Mouse (Mus musculus) lung, embryonic 15.5 days (tissue): ENCODE measurements around the gene Cdh24. TPM values are rescaled to one million over a fixed set of nuclear protein-coding genes. Genes with fewer than 3 reads are reported as not detected.
A peak's percentile ranks its signal among the peaks of the same experiment; 100 is the strongest.

Experiments
- ATAC-seq: fragments of 200-750 bp; cut with Nextera tagmentation; 2 replicates; pipeline ENCODE4 v1.8.0; 2017; ENCODE audit warnings: moderate number of reproducible peaks, borderline replicate concordance; ENCODE audit not compliant: low FRiP score, low TSS enrichment; ENCODE audit errors: extremely low read depth
- H3K27ac ChIP-seq: fragments of 300-500 bp; sonication (generic); 2 replicates; pipeline ENCODE4 v1.5.1; 2015; ENCODE audit warnings: moderate library complexity, mild to moderate bottlenecking, inconsistent platforms
- H3K27me3 ChIP-seq: fragments of 300-500 bp; sonication (generic); 2 replicates; pipeline ENCODE4 v1.6.1; 2015; ENCODE audit warnings: inconsistent platforms
- H3K36me3 ChIP-seq: fragments of 300-500 bp; sonication (generic); 2 replicates; pipeline ENCODE4 v1.6.1; 2015; ENCODE audit warnings: inconsistent platforms
- H3K4me1 ChIP-seq: fragments of 300-500 bp; sonication (generic); 2 replicates; pipeline ENCODE4 v1.6.1; 2015; ENCODE audit warnings: inconsistent platforms
- H3K4me2 ChIP-seq: fragments of 300-500 bp; sonication (generic); 2 replicates; pipeline ENCODE4 v1.6.1; 2015; ENCODE audit warnings: inconsistent platforms, mild to moderate bottlenecking, moderate library complexity
- H3K4me3 ChIP-seq: fragments of 300-500 bp; sonication (generic); 2 replicates; pipeline ENCODE4 v1.5.1; 2015; ENCODE audit warnings: mild to moderate bottlenecking, inconsistent platforms
- H3K9ac ChIP-seq: fragments of 300-500 bp; sonication (generic); 2 replicates; pipeline ENCODE4 v1.6.1; 2015; ENCODE audit warnings: inconsistent platforms
- H3K9me3 ChIP-seq: fragments of 300-500 bp; sonication (generic); 2 replicates; pipeline ENCODE4 v1.6.1; 2016; ENCODE audit warnings: inconsistent platforms
- WGBS: fragments of 180-500 bp; shearing (Covaris S2); methylation state at CpG from one replicate; pipeline ENCODE4 v1.1.7; 2015; 5-methylcytosine and 5-hydroxymethylcytosine counted together
- polyA plus RNA-seq: library from polyadenylated mRNA; unstranded; fragments of >200 nt; fragmentation: Nextera tagmentation; extraction: Ambion mirVana; gene quantifications from 2 replicates; pipeline ENCODE4 v1.2.1, GENCODE M21; 2015

Cdh24 gene
- polyA plus RNA-seq, 1 experiment from 2014 or later: 4.2 TPM

DNA sequence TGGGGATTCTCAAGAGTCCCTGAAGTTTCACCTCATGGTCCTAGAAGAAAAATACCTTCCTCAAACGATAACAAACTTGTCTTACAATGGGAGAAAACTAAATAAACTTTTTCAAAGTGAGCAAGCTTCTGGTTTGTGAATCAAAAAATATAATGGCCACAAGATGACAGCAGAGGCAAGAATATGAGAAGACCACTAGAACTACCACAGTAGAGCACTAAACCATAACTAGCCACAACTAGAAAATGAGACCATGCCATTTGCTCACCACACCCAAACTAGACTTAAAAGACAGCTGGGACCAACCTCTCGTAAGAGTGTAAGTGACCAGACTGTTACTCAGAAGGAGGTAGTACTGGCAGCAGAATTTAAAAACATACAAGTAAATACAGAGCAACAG is 18.8 kb upstream of the Cdh24 start:
- H3K4me2 ChIP-seq: no peak overlapping the region
- no peak for ATAC-seq
- 80% methylated on average over 2 of the region's 2 CpGs for WGBS
- no peaks in the 10 kb centered on the region for H3K9me3 ChIP-seq
- peaks cover 96% of the 10 kb centered on the region for H3K36me3 ChIP-seq
- H3K27me3 ChIP-seq: no peaks in the 10 kb centered on the region
- H3K27ac ChIP-seq: no peak overlapping the region
- no peak overlapping the region for H3K4me3 ChIP-seq
- H3K9ac ChIP-seq: no peak overlapping the region
- H3K4me1 ChIP-seq: no peaks in the 10 kb centered on the region

DNA sequence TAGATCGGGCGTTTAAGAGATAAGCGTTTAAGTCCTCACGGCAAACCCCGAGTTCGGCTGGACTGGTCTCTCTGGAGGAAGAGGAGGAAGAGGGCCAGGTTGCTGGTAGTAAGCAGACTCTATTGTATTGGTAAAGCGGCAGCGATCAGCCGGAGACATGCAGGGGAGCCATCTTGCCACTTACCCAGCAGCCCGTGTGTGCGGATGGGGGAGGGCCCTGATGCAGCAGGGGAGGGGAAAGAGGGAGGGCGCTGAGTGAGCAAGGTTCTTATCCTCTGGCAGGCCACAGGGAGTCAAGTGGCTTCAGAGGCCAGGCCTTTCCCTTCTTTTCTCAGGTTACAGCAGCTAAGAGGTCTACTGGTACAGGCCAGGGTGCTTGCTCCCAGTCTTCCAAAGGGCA is 12.3 kb upstream of the Cdh24 start:
- WGBS: 2% methylated on average over 12 of the region's 12 CpGs
- Histone ChIP-seq H3K4me2 (peak overlapping the region; percentile 57), H3K4me3 (peak overlapping the region; percentile 66), H3K27me3 (no peaks in the 10 kb centered on the region), H3K27ac (peak overlapping the region; percentile 69), H3K9me3 (no peaks in the 10 kb centered on the region), H3K36me3 (peaks cover 63% of the 10 kb centered on the region), H3K4me1 (peaks cover 30% of the 10 kb centered on the region), H3K9ac (peak overlapping the region; percentile 76)
- peak; percentile 90 for ATAC-seq

GRCm38 (mm10) chr14:54652787-54653186 is 11.6 kb upstream of the Cdh24 start:
- Histone ChIP-seq H3K4me3 (peak overlapping the region; percentile 66), H3K9me3 (no peaks in the 10 kb centered on the region), H3K27me3 (no peaks in the 10 kb centered on the region), H3K36me3 (peaks cover 63% of the 10 kb centered on the region), H3K4me1 (peaks cover 32% of the 10 kb centered on the region), H3K27ac (peak overlapping the region; percentile 69; the same call in 1 of the 2 replicates), H3K4me2 (peak overlapping the region; percentile 57), H3K9ac (peak overlapping the region; percentile 76)
- ATAC-seq: no peak
- WGBS: 2% methylated on average over 7 of the region's 7 CpGs

DNA sequence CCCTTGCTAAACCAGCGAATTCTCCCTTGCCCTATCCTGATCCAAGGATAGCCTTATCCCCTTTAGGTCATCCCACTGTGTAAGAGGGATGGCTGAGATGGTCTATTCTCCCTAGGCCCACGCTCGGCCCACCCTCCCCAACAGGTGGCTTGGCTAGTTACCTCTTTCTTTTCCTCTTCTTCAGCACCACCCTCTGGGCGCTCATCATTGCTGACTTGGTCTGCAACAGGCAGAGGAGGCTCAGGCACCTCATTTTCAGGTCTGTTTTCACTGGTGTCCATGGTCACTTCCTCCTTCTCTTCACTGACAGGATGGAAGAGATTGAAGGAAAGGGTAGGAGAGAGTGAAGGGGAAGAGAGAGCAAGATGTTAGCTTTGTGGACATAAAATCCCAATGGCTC is 10.4 kb upstream of the Cdh24 start:
- no peak overlapping the region for H3K4me3 ChIP-seq

GRCm38 (mm10) chr14:54650621-54651454 is 9.7 kb upstream of the Cdh24 start:
- ATAC-seq: peak; percentile 53; the same call in 1 of the 2 replicates
- WGBS: 56% methylated on average over 23 of the region's 23 CpGs
- no peak overlapping the region for H3K9ac ChIP-seq

More for the DNA sequence above, 10.4 kb upstream of the Cdh24 start:
- H3K9ac ChIP-seq: peak overlapping the region; percentile 25; the same call in 1 of the 2 replicates
- no peaks in the 10 kb centered on the region for H3K9me3 ChIP-seq
- peak overlapping the region; percentile 69; the same call in 1 of the 2 replicates for H3K27ac ChIP-seq
- H3K36me3 ChIP-seq: peaks cover 63% of the 10 kb centered on the region
- no peak; the same call in 1 of the 2 replicates for ATAC-seq
- H3K4me2 ChIP-seq: peak overlapping the region; percentile 57; the same call in 1 of the 2 replicates
- peaks cover 34% of the 10 kb centered on the region for H3K4me1 ChIP-seq
- no peaks in the 10 kb centered on the region for H3K27me3 ChIP-seq
- WGBS: 77% methylated on average over 4 of the region's 4 CpGs

DNA sequence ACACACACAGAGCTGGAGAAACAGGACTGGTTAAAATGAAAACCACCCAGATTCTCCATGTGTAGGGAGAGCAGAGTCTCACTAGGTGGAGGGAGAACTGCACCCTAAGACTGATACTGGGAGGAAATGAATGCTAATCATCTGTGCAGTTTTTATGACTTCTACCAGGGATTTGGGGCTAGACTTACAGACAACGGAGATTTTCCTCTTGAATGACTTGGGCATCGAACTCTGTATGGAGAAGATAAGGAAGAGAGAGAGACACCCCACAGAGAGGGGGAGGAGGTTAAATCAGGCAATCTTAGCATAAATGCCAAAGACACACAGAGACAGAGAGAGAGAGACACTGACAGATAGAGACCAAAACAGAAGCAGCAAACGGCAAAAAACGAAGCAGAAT is 6.7 kb upstream of the Cdh24 start:
- ATAC-seq: no peak
- Histone ChIP-seq H3K27ac (no peak overlapping the region), H3K36me3 (peaks cover 87% of the 10 kb centered on the region), H3K4me1 (peaks cover 30% of the 10 kb centered on the region), H3K9ac (no peak overlapping the region), H3K4me2 (no peak overlapping the region), H3K27me3 (no peaks in the 10 kb centered on the region), H3K4me3 (no peak overlapping the region), H3K9me3 (no peaks in the 10 kb centered on the region)
- WGBS: 78% methylated on average over 4 of the region's 4 CpGs

More at GRCm38 (mm10) chr14:54650621-54651454, 9.7 kb upstream of the Cdh24 start:
- H3K4me2 ChIP-seq: no peak overlapping the region
- no peaks in the 10 kb centered on the region for H3K9me3 ChIP-seq
- H3K36me3 ChIP-seq: peaks cover 63% of the 10 kb centered on the region
- no peak overlapping the region for H3K4me3 ChIP-seq
- H3K4me1 ChIP-seq: peaks cover 37% of the 10 kb centered on the region
- H3K27ac ChIP-seq: peak overlapping the region; percentile 58; the same call in 1 of the 2 replicates
- no peaks in the 10 kb centered on the region for H3K27me3 ChIP-seq

GRCm38 (mm10) chr14:54646898-54647636 is 5.9 kb upstream of the Cdh24 start:
- no peak overlapping the region for H3K27ac ChIP-seq
- H3K27me3 ChIP-seq: no peaks in the 10 kb centered on the region
- H3K36me3 ChIP-seq: peaks cover 94% of the 10 kb centered on the region
- peaks cover 22% of the 10 kb centered on the region for H3K4me1 ChIP-seq
- H3K4me3 ChIP-seq: no peak overlapping the region
- 72% methylated on average over 8 of the region's 8 CpGs for WGBS
- H3K9ac ChIP-seq: no peak overlapping the region
- no peak overlapping the region for H3K4me2 ChIP-seq
- no peaks in the 10 kb centered on the region for H3K9me3 ChIP-seq
- no peak for ATAC-seq

- ATAC-seq: no peak
- 89% methylated on average over 17 of the region's 17 CpGs for WGBS
- Histone ChIP-seq H3K27me3 (no peaks in the 10 kb centered on the region), H3K4me2 (no peak overlapping the region), H3K4me1 (peaks cover 17% of the 10 kb centered on the region), H3K4me3 (no peak overlapping the region), H3K9me3 (no peaks in the 10 kb centered on the region), H3K36me3 (peaks cover 89% of the 10 kb centered on the region), H3K9ac (no peak overlapping the region), H3K27ac (no peak overlapping the region)
Observed at GRCm38 (mm10) chr14:54646455-54646854, 5.3 kb upstream of the Cdh24 start.

DNA sequence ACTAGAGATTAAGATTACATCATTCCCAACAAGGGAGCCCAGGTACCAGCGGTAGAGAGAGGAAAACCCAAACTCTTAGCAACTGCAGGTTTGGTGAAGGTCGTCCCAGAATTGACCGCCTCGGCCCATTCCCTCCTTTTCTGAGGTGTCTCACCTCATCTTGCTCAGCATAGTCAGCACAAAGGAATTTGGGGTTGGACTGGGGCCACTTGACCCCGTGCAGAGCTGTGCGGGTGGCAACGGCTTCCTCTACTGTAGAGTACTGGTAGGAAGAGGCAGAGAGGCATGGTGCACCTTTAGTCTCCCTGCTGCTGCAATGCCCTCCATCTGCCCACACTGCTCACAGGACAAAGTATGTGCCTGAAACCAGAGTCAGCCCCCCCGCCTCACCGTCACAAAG is 3.1 kb upstream of the Cdh24 start:
- Histone ChIP-seq H3K9ac (no peak overlapping the region; the same call in 1 of the 2 replicates), H3K27me3 (no peaks in the 10 kb centered on the region), H3K27ac (no peak overlapping the region), H3K4me3 (no peak overlapping the region), H3K4me2 (no peak overlapping the region), H3K4me1 (peaks cover 25% of the 10 kb centered on the region), H3K9me3 (no peaks in the 10 kb centered on the region), H3K36me3 (peaks cover 69% of the 10 kb centered on the region)
- WGBS: 75% methylated on average over 9 of the region's 9 CpGs
- no peak for ATAC-seq

DNA sequence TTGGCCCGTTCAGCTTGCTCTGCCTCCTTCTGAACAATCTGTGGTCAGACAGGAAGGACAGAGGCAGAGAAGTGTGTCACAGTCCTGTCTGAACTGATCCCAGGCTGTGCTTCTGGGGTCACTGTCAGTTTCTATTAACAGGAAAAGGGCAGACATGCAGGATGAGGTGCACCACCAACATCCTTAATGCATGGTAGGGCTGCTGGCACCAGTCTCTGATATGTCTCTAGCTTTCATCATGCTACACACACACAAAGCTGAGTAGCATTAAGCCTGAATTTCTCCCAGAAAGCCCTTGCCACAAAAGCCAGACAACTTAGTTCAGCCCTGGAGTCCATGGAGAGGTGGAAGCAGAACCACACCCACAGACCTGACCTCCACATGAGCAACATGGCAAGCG is 1.8 kb upstream of the Cdh24 start:
- Histone ChIP-seq H3K27me3 (no peaks in the 10 kb centered on the region), H3K36me3 (peaks cover 58% of the 10 kb centered on the region), H3K9ac (no peak overlapping the region), H3K4me1 (peaks cover 20% of the 10 kb centered on the region), H3K27ac (no peak overlapping the region), H3K4me3 (no peak overlapping the region), H3K9me3 (no peaks in the 10 kb centered on the region), H3K4me2 (no peak overlapping the region)
- no peak for ATAC-seq
- 85% methylated on average over 2 of the region's 2 CpGs for WGBS

DNA sequence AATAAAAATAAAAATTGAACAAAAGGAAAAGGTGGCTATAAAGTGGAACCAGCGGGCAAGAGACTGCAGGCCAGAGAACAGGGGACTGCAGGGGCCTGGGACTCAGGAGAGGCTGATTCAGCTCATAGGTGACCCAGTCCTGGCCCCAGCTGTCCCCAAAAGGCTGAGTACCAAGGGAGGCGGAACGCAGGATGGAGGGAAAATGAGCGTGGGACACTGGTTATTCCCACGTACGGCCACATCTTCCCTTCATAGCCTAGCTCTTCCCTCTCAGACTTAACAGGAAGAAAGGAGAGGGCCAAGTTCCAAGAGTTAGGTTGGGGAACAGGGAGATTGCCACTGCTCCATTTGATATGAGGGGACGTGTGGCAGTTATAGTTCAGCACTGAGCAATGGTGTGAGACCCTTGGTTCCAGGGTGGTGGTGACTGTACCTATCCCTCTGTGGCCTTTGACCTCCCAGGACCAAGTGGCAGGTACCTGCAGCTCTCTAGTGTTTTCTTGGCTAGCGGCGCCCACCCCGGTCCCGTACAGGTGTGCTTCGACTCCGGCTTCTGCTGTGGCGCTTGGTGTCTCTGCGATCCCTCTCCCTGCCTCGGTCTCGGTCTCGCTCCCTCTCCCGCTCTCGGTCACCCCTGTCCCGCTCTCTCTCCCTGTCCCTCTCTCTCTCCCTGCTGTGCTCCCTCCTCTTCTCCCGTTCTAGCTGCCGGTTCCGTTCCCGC is 1.2 kb upstream of the Cdh24 start:
- Histone ChIP-seq H3K9me3 (no peaks in the 10 kb centered on the region), H3K27me3 (no peaks in the 10 kb centered on the region), H3K4me3 (no peak overlapping the region), H3K27ac (no peak overlapping the region), H3K36me3 (peaks cover 52% of the 10 kb centered on the region), H3K4me1 (peaks cover 20% of the 10 kb centered on the region), H3K9ac (no peak overlapping the region), H3K4me2 (no peak overlapping the region)
- WGBS: 79% methylated on average over 25 of the region's 25 CpGs
- no peak for ATAC-seq
